Mouse (Mus musculus) liver, embryonic 15.5 days (tissue): ENCODE measurements around the gene Dpy30. TPM values are rescaled to one million over a fixed set of nuclear protein-coding genes. Genes with fewer than 3 reads are reported as not detected.
"Not testable (repeated sequence)": the region's sequence is repeated elsewhere in the genome, so short reads cannot be mapped to it uniquely, and the experiment has no call there.

ENCODE experiments used
- ATAC-seq: fragments of 200-750 bp; cut with Nextera tagmentation; 2 replicates; pipeline ENCODE4 v1.8.0; 2017; ENCODE audit warnings: moderate number of reproducible peaks, mild to moderate bottlenecking, moderate library complexity; ENCODE audit not compliant: insufficient read depth
- H3K27ac ChIP-seq: fragments of 300-500 bp; sonication (generic); replicated peaks from 2 replicates; pipeline ENCODE4 v1.5.1; 2015; ENCODE audit warnings: mild to moderate bottlenecking, inconsistent platforms
- H3K27me3 ChIP-seq: fragments of 300-500 bp; sonication (generic); 2 replicates; pipeline ENCODE4 v1.6.1; 2015; ENCODE audit warnings: mild to moderate bottlenecking, inconsistent platforms
- H3K36me3 ChIP-seq: fragments of 300-500 bp; sonication (generic); replicated peaks from 2 replicates; pipeline ENCODE4 v1.6.1; 2015; ENCODE audit warnings: moderate library complexity, mild to moderate bottlenecking, inconsistent platforms
- H3K4me1 ChIP-seq: fragments of 300-500 bp; sonication (generic); replicated peaks from 2 replicates; pipeline ENCODE4 v1.6.1; 2015; ENCODE audit warnings: inconsistent platforms
- H3K4me2 ChIP-seq: fragments of 300-500 bp; sonication (generic); 2 replicates; pipeline ENCODE4 v1.6.1; 2015; ENCODE audit warnings: moderate library complexity, mild to moderate bottlenecking, inconsistent platforms
- H3K4me3 ChIP-seq: fragments of 300-500 bp; sonication (generic); replicated peaks from 2 replicates; pipeline ENCODE4 v1.5.1; 2015; ENCODE audit warnings: mild to moderate bottlenecking, inconsistent platforms
- H3K9ac ChIP-seq: fragments of 300-500 bp; sonication (generic); 2 replicates; pipeline ENCODE4 v1.6.1; 2015; ENCODE audit warnings: moderate library complexity, mild to moderate bottlenecking, inconsistent platforms
- H3K9me3 ChIP-seq: fragments of 300-500 bp; sonication (generic); replicated peaks from 2 replicates; pipeline ENCODE4 v1.6.1; 2016; ENCODE audit warnings: inconsistent platforms
- WGBS: fragments of 180-500 bp; shearing (Covaris S2); methylation state at CpG from one replicate; pipeline ENCODE4 v1.1.7; 2015; ENCODE audit warnings: mixed read lengths; ENCODE audit not compliant: insufficient replicate concordance; 5-methylcytosine and 5-hydroxymethylcytosine counted together
- polyA plus RNA-seq: library from polyadenylated mRNA; unstranded; fragments of >200 nt; fragmentation: Nextera tagmentation; extraction: Ambion mirVana; gene quantifications from 2 replicates; pipeline ENCODE4 v1.2.1, GENCODE M21; 2015

The Dpy30 gene
- polyA plus RNA-seq, 1 experiment from 2014 or later, result 119 TPM

DNA sequence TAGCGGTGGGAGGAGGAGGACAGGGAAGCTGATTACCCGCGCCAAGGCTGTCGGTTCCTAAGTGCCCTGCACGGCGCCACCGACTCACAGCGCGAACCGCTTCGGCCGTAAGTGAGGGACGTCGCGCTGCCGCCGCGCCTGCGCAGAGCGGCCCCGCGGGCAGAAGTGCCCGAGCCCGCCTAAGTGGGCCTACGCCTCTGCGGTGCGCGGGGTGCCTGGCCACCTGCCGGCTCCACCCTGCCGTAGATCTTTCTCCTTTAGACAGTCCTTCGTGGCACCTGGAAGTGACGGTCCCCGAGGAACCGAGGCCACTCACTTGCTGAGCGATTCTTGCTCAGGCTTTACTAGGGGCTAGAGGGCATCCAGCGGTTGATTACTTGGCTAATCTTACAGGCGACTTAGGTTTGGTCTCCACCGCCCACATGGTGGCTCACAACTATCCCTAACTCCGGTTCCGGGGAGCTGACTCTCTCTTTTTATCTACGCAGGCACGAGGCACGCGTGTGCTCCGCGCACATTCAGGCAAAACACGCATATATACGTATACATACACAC, 7.4 kb downstream of the Dpy30 start:
- Histone ChIP-seq H3K27me3 (no peaks in the 10 kb centered on the region), H3K4me2 (peak overlapping the region; percentile 91), H3K4me3 (peak overlapping the region; percentile 93), H3K27ac (peak overlapping the region; percentile 95), H3K9ac (peak overlapping the region; percentile 83), H3K4me1 (peaks cover 34% of the 10 kb centered on the region), H3K36me3 (peaks cover 29% of the 10 kb centered on the region), H3K9me3 (no peaks in the 10 kb centered on the region)
- under 1% methylated on average over 48 of the region's 48 CpGs for WGBS
- peak; percentile 95 for ATAC-seq

DNA sequence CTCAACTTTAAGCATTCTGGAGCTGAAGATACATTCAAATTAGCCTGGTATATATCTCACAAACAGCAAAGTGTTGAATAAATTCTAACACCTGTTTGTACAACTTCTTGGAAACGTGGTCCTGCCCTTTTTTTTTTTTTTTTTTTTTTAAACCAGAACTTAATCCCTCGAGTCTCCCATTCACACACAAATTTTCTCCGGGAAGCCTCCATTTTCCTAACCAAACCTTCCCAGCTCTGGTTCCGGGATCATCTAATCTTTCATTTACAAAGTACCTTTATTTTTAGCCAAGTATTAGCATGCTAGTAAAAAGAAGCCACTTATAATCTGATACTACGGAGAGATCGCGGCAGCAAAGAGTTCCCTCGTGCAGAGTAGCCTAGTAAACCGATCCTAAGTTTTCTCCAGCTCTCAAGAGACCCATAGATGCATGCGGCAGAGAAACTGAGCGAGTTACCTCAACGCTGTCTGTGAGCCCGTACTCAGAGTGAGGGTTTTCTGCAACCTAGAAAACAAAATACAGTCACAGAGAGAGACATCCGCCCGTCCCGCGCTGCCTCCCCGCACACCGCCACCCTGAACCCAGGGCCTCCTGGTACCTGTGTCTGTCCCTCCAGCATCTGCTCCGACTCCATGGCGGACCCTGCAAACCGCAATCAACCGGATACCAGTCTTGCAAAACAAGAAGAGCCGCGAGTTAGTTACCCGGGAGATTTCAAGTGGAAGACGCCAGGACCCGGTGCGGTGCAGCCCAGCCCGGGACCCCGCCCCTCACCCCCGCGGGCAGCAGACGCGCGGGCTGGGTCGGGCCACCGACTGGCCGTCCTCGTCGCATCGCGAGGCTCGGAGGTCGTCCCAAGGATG, 8.1 kb downstream of the Dpy30 start:
- H3K27me3 ChIP-seq, result no peaks in the 10 kb centered on the region
- H3K4me3 ChIP-seq, result peak overlapping the region; percentile 93
- H3K9ac ChIP-seq, result peak overlapping the region; percentile 83
- peak overlapping the region; percentile 95 for H3K27ac ChIP-seq
- under 1% methylated on average over 45 of the region's 45 CpGs for WGBS
- ATAC-seq, result peak; percentile 81
- peaks cover 35% of the 10 kb centered on the region for H3K36me3 ChIP-seq
- H3K4me2 ChIP-seq, result peak overlapping the region; percentile 91
- no peaks in the 10 kb centered on the region for H3K9me3 ChIP-seq
- H3K4me1 ChIP-seq, result peaks cover 34% of the 10 kb centered on the region

DNA sequence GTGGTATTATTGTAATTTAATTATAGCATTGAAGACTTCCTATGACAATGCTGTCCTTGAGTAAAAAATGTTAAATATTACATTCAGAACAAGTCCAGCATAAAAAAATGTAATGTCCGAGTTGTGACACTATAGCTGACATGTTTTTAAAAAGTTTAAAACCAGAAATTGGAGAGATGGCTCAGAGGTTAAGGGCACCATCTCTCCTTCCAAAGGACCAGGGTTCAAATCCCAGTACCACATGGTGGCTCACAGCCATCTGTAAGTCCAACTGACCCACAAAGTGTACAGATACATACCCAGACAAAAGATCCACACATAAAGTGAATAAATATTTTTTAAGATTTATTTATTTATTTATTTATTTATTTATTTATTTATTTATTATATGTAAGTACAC, 17.7 kb downstream of the Dpy30 start:
- H3K4me1 ChIP-seq, result peaks cover 14% of the 10 kb centered on the region
- H3K9ac ChIP-seq, result no peak overlapping the region
- peaks cover 72% of the 10 kb centered on the region for H3K36me3 ChIP-seq
- H3K9me3 ChIP-seq, result no peaks in the 10 kb centered on the region
- ATAC-seq, result no peak
- no peak overlapping the region for H3K27ac ChIP-seq
- WGBS, result 67% methylated on average over 1 of the region's 1 CpGs
- no peaks in the 10 kb centered on the region for H3K27me3 ChIP-seq
- no peak overlapping the region for H3K4me2 ChIP-seq
- no peak overlapping the region for H3K4me3 ChIP-seq

DNA sequence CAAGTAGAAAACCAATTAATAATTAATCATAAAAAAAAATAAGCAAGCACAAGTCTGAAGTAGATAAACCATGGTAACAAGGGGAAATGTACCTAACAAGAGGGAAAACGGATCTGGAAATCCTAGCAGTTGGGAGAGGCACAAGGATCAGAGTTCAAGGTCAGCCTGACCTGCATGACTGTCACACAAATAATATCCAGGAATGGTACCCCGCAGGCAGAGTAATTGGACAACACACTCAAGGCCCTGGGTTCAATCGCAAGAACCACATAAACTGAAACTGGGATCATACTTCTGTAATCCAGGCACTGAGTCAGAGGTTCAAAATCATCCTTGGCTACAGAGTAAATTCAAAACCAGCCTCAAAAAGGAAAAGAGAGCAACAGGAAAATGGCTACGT, 18.1 kb downstream of the Dpy30 start:
- peaks cover 74% of the 10 kb centered on the region for H3K36me3 ChIP-seq
- WGBS, result 85% methylated on average over 4 of the region's 4 CpGs

DNA sequence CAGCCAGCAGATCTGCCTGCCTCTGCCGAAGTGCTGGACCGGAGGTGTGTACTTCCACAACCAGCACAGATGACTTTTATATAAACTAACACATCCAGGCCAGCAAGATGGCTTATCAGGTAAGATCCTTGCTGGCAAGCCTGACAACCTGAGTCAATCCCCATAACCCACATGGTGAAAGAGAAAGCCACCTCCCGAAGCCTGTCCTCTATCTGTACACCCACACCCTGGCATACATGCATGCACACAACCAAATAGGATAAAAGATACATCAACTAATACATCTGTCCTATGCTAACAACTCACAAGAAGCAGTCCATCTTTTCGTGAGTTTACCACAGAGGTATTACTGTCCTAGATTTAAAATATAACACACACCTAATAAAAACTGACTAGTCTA, 19.7 kb downstream of the Dpy30 start:
- 36% methylated on average over 4 of the region's 4 CpGs for WGBS
- H3K27me3 ChIP-seq, result no peaks in the 10 kb centered on the region
- ATAC-seq, result peak; percentile 97
- H3K9me3 ChIP-seq, result no peaks in the 10 kb centered on the region
- no peak overlapping the region for H3K9ac ChIP-seq
- H3K4me1 ChIP-seq, result peaks cover 14% of the 10 kb centered on the region
- H3K36me3 ChIP-seq, result peaks cover 71% of the 10 kb centered on the region
- H3K4me2 ChIP-seq, result peak overlapping the region; percentile 40
- H3K4me3 ChIP-seq, result no peak overlapping the region
- H3K27ac ChIP-seq, result peak overlapping the region; percentile 83

More for the DNA sequence above, 18.1 kb downstream of the Dpy30 start:
- Histone ChIP-seq H3K9ac (no peak overlapping the region), H3K27ac (no peak overlapping the region), H3K9me3 (no peaks in the 10 kb centered on the region), H3K4me2 (no peak overlapping the region), H3K4me1 (peaks cover 14% of the 10 kb centered on the region), H3K4me3 (no peak overlapping the region), H3K27me3 (no peaks in the 10 kb centered on the region)
- no peak for ATAC-seq

DNA sequence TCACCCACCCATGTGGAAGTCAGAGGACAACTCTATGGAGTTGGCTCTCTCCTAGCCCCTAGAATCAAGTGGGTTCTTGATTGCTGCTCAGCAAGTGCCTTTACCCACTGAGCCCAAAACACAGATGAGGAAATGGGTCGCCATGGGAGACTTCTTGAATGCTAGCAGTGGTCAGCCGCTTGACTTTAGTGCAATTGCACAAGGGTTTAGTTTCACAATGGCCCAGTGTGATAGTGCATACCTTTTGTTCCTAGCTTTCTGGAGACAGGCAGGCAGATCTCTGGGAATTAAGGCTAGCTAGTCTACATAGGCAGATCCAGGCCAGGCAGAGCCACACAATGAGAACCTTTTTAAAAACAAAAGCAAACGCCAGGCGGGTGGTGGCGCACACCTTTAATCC, 23.7 kb downstream of the Dpy30 start:
- Histone ChIP-seq H3K9me3 (no peaks in the 10 kb centered on the region), H3K27me3 (no peaks in the 10 kb centered on the region), H3K36me3 (peaks cover 47% of the 10 kb centered on the region), H3K4me2 (no peak overlapping the region), H3K4me1 (peaks cover 22% of the 10 kb centered on the region), H3K27ac (no peak overlapping the region), H3K4me3 (no peak overlapping the region), H3K9ac (no peak overlapping the region)
- no peak for ATAC-seq
- WGBS, result 82% methylated on average over 5 of the region's 5 CpGs

DNA sequence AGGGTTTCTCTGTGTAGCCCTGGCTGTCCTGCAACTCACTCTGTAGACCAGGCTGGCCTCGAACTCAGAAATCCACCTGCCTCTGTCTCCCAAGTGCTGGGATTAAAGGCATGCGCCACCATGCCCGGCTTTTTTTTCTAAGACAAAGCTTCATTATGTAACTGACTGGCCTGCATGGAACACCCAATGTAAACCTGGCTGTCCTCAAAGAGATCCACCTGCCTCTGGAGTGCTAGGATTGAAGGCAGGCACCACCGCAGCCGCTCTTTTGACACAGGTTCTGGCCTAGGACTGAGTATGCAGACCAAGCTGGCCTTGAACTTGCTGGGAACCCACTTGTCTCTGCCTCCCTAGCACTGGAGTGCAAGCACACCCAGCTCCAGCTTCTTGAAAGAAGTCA, 26.8 kb downstream of the Dpy30 start:
- H3K4me3 ChIP-seq, H3K9ac ChIP-seq, ATAC-seq, H3K9me3 ChIP-seq, H3K4me2 ChIP-seq, H3K27me3 ChIP-seq: not testable (repeated sequence)
- peaks cover 36% of the 10 kb centered on the region for H3K36me3 ChIP-seq
- 90% methylated on average over 5 of the region's 5 CpGs for WGBS
- H3K4me1 ChIP-seq, result peaks cover 21% of the 10 kb centered on the region
- peak overlapping the region; percentile 38; the same call in 1 of the 2 replicates for H3K27ac ChIP-seq

DNA sequence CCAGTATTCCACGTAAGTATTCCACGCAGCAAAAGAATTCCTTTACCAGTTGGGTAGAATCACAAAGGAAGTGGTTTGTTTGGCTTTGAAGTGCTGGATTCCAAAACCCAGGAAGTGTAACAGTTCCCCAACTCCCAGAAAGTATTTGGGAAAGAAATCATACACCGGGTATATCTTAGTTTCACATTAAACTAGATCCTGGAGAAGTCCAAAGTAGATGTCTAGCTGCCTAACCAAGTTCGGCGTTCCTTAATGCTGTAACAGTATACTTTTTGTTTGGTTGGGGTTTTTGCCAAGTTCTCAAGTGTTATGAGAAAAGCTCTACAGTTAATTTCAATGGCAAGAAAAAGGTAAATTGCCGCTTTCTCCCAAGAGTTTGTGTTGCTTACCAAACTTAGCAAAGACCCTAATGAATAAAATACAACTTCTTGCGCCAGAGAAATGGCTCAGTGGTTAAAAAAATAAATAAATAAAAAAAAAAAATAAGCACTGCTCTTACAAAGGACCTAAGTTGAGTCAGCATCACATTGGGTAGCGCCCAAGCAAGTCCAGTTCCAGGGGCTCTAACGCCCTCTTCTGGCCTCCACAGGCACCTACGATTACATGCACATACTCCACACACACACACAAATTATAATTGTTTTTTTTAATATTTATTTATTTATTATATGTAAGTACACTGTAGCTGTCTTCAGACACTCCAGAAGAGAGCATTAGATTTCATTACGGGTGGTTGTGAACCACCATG, 27.5 kb downstream of the Dpy30 start:
- peak overlapping the region; percentile 96 for H3K27ac ChIP-seq
- no peaks in the 10 kb centered on the region for H3K27me3 ChIP-seq
- no peaks in the 10 kb centered on the region for H3K9me3 ChIP-seq
- H3K4me1 ChIP-seq, result peaks cover 29% of the 10 kb centered on the region
- WGBS, result 41% methylated on average over 11 of the region's 11 CpGs
- peaks cover 29% of the 10 kb centered on the region for H3K36me3 ChIP-seq
- no peak for ATAC-seq
- H3K4me2 ChIP-seq, result peak overlapping the region; percentile 91
- H3K9ac ChIP-seq, result peak overlapping the region; percentile 97
- peak overlapping the region; percentile 99 for H3K4me3 ChIP-seq

DNA sequence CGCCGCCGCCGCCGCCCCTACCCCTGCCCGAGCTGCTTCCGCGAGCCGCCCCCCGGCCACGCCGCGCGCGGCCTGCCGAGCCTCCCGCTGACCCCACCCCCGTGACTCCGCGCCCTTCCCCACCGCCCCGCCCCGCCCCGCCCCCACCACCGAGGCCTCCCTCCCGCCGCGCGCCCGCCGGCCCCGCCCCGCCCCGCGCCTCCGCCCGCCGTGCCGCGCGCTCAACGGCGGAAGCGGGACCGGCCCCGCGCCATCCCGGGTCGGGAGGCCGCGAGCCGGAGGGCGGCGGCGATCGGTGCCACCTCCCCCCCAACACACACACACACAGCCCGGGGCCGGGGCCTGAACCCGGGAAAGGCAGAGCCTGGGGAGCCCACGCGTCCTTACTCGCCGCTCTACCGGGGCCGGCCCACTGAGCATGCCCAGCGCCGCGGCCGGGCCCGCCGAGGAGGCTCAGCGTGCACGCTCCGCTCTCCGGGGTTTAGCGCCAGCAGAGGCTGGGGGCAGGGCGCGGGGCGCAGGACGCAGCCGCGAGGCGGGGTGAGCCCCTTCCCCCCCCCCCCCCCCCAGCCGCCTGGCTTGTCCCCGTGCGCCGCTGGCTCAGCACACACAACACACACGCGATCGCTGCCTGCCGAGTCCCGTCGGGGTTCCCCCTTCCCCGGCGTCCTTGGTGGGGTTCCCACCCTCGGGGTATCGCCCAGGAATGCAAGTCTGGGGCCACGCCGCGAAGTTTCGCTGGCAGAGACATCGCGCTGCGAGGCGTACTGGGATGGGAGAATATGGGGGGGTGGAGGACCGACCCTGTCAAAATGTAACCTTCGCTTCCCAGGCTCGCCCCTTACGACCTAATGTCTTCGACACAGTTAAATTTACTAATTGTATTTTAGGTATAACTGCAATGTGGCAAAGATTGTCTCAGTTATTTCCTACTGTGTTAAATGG, 28.4 kb downstream of the Dpy30 start, which contains the start of gene Memo1:
Memo1 (minus strand) TSS at position 496 of the 945 bp plus-strand sequence.
- Histone ChIP-seq H3K4me2 (peak within 1 kb of the TSS; percentile 91), H3K27ac (peak within 1 kb of the TSS; percentile 96), H3K36me3 (peaks cover 20% of the 10 kb centered on the region), H3K4me3 (peak within 1 kb of the TSS; percentile 99), H3K4me1 (peaks cover 38% of the 10 kb centered on the region), H3K9ac (peak within 1 kb of the TSS; percentile 97), H3K9me3 (no peaks in the 10 kb centered on the region), H3K27me3 (no peaks in the 10 kb centered on the region)
- under 1% methylated on average over 72 of the region's 110 CpGs for WGBS
- peak; percentile 85 for ATAC-seq

DNA sequence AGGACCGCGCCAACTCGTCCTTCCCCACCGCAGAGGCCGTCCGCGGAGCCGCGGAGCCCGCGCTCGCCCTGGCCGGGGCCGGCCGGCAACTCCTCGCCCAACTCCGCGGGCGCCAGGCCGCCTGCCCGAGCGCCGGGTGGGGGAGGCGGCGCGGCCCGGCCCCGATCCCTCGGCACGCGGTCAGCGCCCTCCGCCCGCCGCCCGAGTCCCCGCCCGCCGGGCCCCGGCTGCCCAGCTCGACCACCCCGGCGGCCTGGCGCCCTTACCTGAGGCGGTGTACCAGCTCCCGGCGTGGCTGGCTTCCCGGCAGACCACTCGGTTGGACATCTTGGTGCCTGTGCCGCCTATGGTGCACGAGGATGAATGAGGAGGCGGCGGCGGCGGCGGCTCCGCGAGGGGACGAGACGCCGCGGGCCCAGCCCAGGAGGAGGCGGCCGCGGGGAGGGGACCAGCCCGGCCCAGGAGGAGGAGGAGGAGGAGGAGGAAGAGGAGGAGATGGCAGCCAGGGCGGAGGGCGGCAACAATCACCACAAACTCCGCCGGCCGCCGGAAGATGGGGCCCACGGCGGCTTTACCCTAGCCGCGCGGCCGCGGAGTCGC, 29.2 kb downstream of the Dpy30 start:
- Histone ChIP-seq H3K36me3 (peaks cover 14% of the 10 kb centered on the region), H3K9ac (peak overlapping the region; percentile 97), H3K4me1 (peaks cover 46% of the 10 kb centered on the region), H3K27me3 (no peaks in the 10 kb centered on the region), H3K4me3 (peak overlapping the region; percentile 99), H3K9me3 (no peaks in the 10 kb centered on the region), H3K4me2 (peak overlapping the region; percentile 91), H3K27ac (peak overlapping the region; percentile 96)
- WGBS, result 0% methylated on average over 60 of the region's 80 CpGs
- ATAC-seq, result peak; percentile 91
